Mouse (Mus musculus) myocyte (in vitro differentiated cells): ENCODE measurements around the gene Ina. TPM values are rescaled to one million over a fixed set of nuclear protein-coding genes. Genes with fewer than 3 reads are reported as not detected.
"Not testable (repeated sequence)": the region's sequence is repeated elsewhere in the genome, so short reads cannot be mapped to it uniquely, and the experiment has no call there.

Source experiments
- H3K27me3 ChIP-seq: one replicate; pipeline ENCODE4 v1.6.1; 2011; ENCODE audit not compliant: control insufficient read depth, insufficient read depth, insufficient read length
- H3K36me3 ChIP-seq: one replicate; pipeline ENCODE4 v1.6.1; 2011; ENCODE audit not compliant: control insufficient read depth, insufficient read depth
- H3K4me2 ChIP-seq: one replicate; pipeline ENCODE4 v1.6.1; 2011; ENCODE audit warnings: low read depth, control low read depth
- H3K4me3 ChIP-seq: one replicate; pipeline ENCODE4 v1.5.1; 2011; ENCODE audit warnings: mild to moderate bottlenecking, control low read depth, moderate library complexity
- H3K79me2 ChIP-seq: one replicate; pipeline ENCODE4 v1.6.1; 2011; ENCODE audit not compliant: control insufficient read depth, insufficient read depth
- H3ac ChIP-seq: one replicate; pipeline ENCODE4 v1.6.1; 2011; ENCODE audit not compliant: control insufficient read depth, insufficient read length
- CEBPB ChIP-seq: IDR thresholded peaks from 2 replicates; pipeline ENCODE4 v1.6.1; 2011; ENCODE audit warnings: mild to moderate bottlenecking, moderate library complexity; ENCODE audit not compliant: poor library complexity, insufficient read depth, severe bottlenecking
- E2F4 ChIP-seq: IDR thresholded peaks from one replicate; pipeline ENCODE4 v1.6.1; 2011; ENCODE audit warnings: mild to moderate bottlenecking, control low read depth, moderate library complexity; ENCODE audit not compliant: insufficient read depth
- MAX ChIP-seq: IDR thresholded peaks from one replicate; pipeline ENCODE4 v1.6.1; 2011; ENCODE audit warnings: low read depth, mild to moderate bottlenecking, control low read depth
- MYOD1 ChIP-seq, 3 experiments: IDR thresholded peaks; one replicate each; pipeline ENCODE4 v1.6.1; 2011; ENCODE audit warnings: control low read depth in 2 of 3, low read depth in 2 of 3, mild to moderate bottlenecking in 2 of 3, moderate library complexity in 1 of 3; ENCODE audit not compliant: insufficient read length in 2 of 3, control insufficient read depth in 1 of 3
- MYOG ChIP-seq, 3 experiments: IDR thresholded peaks; one replicate each; pipeline ENCODE4 v1.6.1; 2011; ENCODE audit warnings: control low read depth in 2 of 3, low read depth in 2 of 3, mild to moderate bottlenecking in 2 of 3; ENCODE audit not compliant: insufficient read length in 2 of 3, control insufficient read depth in 1 of 3, insufficient read depth in 1 of 3
- POLR2A ChIP-seq: IDR thresholded peaks from one replicate; pipeline ENCODE4 v1.6.1; 2011; ENCODE audit warnings: low read depth, mild to moderate bottlenecking, control low read depth, moderate library complexity; ENCODE audit not compliant: insufficient read length
- POLR2AphosphoS2 ChIP-seq: IDR thresholded peaks from one replicate; pipeline ENCODE4 v1.6.1; 2011; ENCODE audit warnings: low read depth, control low read depth; ENCODE audit not compliant: insufficient read length
- REST ChIP-seq: IDR thresholded peaks from one replicate; pipeline ENCODE4 v1.6.1; 2011; ENCODE audit warnings: mild to moderate bottlenecking, control low read depth, moderate library complexity; ENCODE audit not compliant: insufficient read depth, insufficient read length
- SRF ChIP-seq: IDR thresholded peaks from one replicate; pipeline ENCODE4 v1.6.1; 2011; ENCODE audit warnings: low read depth; ENCODE audit not compliant: control insufficient read depth, insufficient read length
- TCF12 ChIP-seq: IDR thresholded peaks from one replicate; pipeline ENCODE4 v1.6.1; 2011; ENCODE audit warnings: mild to moderate bottlenecking, control low read depth; ENCODE audit not compliant: poor library complexity, insufficient read depth, severe bottlenecking
- TCF3 ChIP-seq: IDR thresholded peaks from one replicate; pipeline ENCODE4 v1.6.1; 2011; ENCODE audit warnings: low read depth, control low read depth; ENCODE audit not compliant: insufficient read length
- USF1 ChIP-seq: IDR thresholded peaks from one replicate; pipeline ENCODE4 v1.6.1; 2011; ENCODE audit warnings: low read depth, mild to moderate bottlenecking, control low read depth, moderate library complexity
- polyA plus RNA-seq: library from polyadenylated mRNA; unstranded; fragments of >200 nt; fragmentation: generic; extraction: Trizol; gene quantifications from one replicate; pipeline ENCODE4 v1.2.1, GENCODE M21; 2012; ENCODE audit warnings: missing spikeins

Gene Ina
- polyA plus RNA-seq, 1 experiment = not detected

GRCm38 (mm10) chr19:46972159-46972558, 42.3 kb upstream of the Ina start:
- no peaks in the 10 kb centered on the region for H3K27me3 ChIP-seq
- TF ChIP-seq MYOG (IDR thresholded peaks at IDR 0.05; ENCODE audit: control insufficient read depth in 1 of 3, insufficient read depth in 1 of 3, insufficient read length in 2 of 3, low read depth in 2 of 3) (no peak), CEBPB (no peak), TCF12 (no peak), POLR2A (no peak), TCF3 (no peak), USF1 (no peak), REST (no peak), E2F4 (no peak), MAX (no peak), MYOD1 (IDR thresholded peaks at IDR 0.05; ENCODE audit: control insufficient read depth in 1 of 3, insufficient read length in 2 of 3, low read depth in 2 of 3) (no peak), POLR2AphosphoS2 (no peak), SRF (no peak)
- no peak overlapping the region for H3K4me3 ChIP-seq
- no peak overlapping the region for H3ac ChIP-seq
- no peaks in the 10 kb centered on the region for H3K79me2 ChIP-seq
- H3K4me2 ChIP-seq = no peak overlapping the region
- no peaks in the 10 kb centered on the region for H3K36me3 ChIP-seq

GRCm38 (mm10) chr19:46975565-46975964, 38.9 kb upstream of the Ina start:
- Histone ChIP-seq H3ac (no peak overlapping the region), H3K36me3 (no peaks in the 10 kb centered on the region), H3K4me3 (no peak overlapping the region), H3K79me2 (no peaks in the 10 kb centered on the region), H3K4me2 (no peak overlapping the region), H3K27me3 (no peaks in the 10 kb centered on the region)
- TF ChIP-seq MYOG (IDR thresholded peaks at IDR 0.05; ENCODE audit: control insufficient read depth in 1 of 3, insufficient read depth in 1 of 3, insufficient read length in 2 of 3, low read depth in 2 of 3) (peak in 2 of 3 experiments; percentile 62 to 80), TCF12 (peak; percentile 18), CEBPB (no peak), MYOD1 (IDR thresholded peaks at IDR 0.05; ENCODE audit: control insufficient read depth in 1 of 3, insufficient read length in 2 of 3, low read depth in 2 of 3) (peak in 2 of 3 experiments; percentile 57 to 66)

- TF ChIP-seq TCF12 = no peak
- TF ChIP-seq TCF3 = no peak
- TF ChIP-seq CEBPB = no peak
- no peak for TF ChIP-seq E2F4
- no peak for TF ChIP-seq MAX
- no peak for TF ChIP-seq MYOG (IDR thresholded peaks at IDR 0.05; ENCODE audit: control insufficient read depth in 1 of 3, insufficient read depth in 1 of 3, insufficient read length in 2 of 3, low read depth in 2 of 3)
- TF ChIP-seq SRF = no peak
- TF ChIP-seq MYOD1 (IDR thresholded peaks at IDR 0.05; ENCODE audit: control insufficient read depth in 1 of 3, insufficient read length in 2 of 3, low read depth in 2 of 3) = no peak
- no peak for TF ChIP-seq POLR2AphosphoS2
- no peak for TF ChIP-seq REST
- TF ChIP-seq USF1 = no peak
- no peak for TF ChIP-seq POLR2A
- Histone ChIP-seq H3K4me3 (no peak overlapping the region), H3K36me3 (no peaks in the 10 kb centered on the region), H3K79me2 (no peaks in the 10 kb centered on the region), H3K4me2 (no peak overlapping the region), H3K27me3 (no peaks in the 10 kb centered on the region), H3ac (no peak overlapping the region)
Observed at GRCm38 (mm10) chr19:46975997-46976396, 38.5 kb upstream of the Ina start.

- TF ChIP-seq TCF3 = no peak
- TF ChIP-seq MYOG (IDR thresholded peaks at IDR 0.05; ENCODE audit: control insufficient read depth in 1 of 3, insufficient read depth in 1 of 3, insufficient read length in 2 of 3, low read depth in 2 of 3) = no peak
- no peak for TF ChIP-seq MYOD1 (IDR thresholded peaks at IDR 0.05; ENCODE audit: control insufficient read depth in 1 of 3, insufficient read length in 2 of 3, low read depth in 2 of 3)
- Histone ChIP-seq H3K36me3 (no peaks in the 10 kb centered on the region), H3K27me3 (no peaks in the 10 kb centered on the region), H3K79me2 (no peaks in the 10 kb centered on the region), H3ac (no peak overlapping the region), H3K4me2 (no peak overlapping the region), H3K4me3 (no peak overlapping the region)
Observed at GRCm38 (mm10) chr19:46976743-46977142, 37.8 kb upstream of the Ina start.

- Histone ChIP-seq H3K4me2 (no peak overlapping the region), H3ac (no peak overlapping the region), H3K4me3 (no peak overlapping the region), H3K36me3 (no peaks in the 10 kb centered on the region), H3K79me2 (no peaks in the 10 kb centered on the region), H3K27me3 (no peaks in the 10 kb centered on the region)
- TF ChIP-seq TCF12 (no peak), USF1 (no peak), MYOD1 (IDR thresholded peaks at IDR 0.05; ENCODE audit: control insufficient read depth in 1 of 3, insufficient read length in 2 of 3, low read depth in 2 of 3) (no peak), CEBPB (no peak), MYOG (IDR thresholded peaks at IDR 0.05; ENCODE audit: control insufficient read depth in 1 of 3, insufficient read depth in 1 of 3, insufficient read length in 2 of 3, low read depth in 2 of 3) (no peak), POLR2AphosphoS2 (no peak), POLR2A (no peak), TCF3 (no peak), SRF (no peak), MAX (no peak), REST (no peak), E2F4 (no peak)
Observed at GRCm38 (mm10) chr19:46977460-46977859, 37.0 kb upstream of the Ina start.

GRCm38 (mm10) chr19:46978069-46978468, 36.4 kb upstream of the Ina start:
- H3K4me3 ChIP-seq, H3K4me2 ChIP-seq, H3ac ChIP-seq, H3K27me3 ChIP-seq, H3K36me3 ChIP-seq, H3K79me2 ChIP-seq: not testable (repeated sequence)
